Mouse (Mus musculus) T-cell, adult 2 months (primary cell): Measurements from ENCODE around the gene Elmo1.
"Not testable (repeated sequence)": the region's sequence is repeated elsewhere in the genome, so short reads cannot be mapped to it uniquely, and the experiment has no call there.

ENCODE experiments used
- DNase-seq: peaks from one replicate; pipeline ENCODE4 v3.0.0; 2022; ENCODE audit warnings: low spot score

Gene Elmo1

DNA sequence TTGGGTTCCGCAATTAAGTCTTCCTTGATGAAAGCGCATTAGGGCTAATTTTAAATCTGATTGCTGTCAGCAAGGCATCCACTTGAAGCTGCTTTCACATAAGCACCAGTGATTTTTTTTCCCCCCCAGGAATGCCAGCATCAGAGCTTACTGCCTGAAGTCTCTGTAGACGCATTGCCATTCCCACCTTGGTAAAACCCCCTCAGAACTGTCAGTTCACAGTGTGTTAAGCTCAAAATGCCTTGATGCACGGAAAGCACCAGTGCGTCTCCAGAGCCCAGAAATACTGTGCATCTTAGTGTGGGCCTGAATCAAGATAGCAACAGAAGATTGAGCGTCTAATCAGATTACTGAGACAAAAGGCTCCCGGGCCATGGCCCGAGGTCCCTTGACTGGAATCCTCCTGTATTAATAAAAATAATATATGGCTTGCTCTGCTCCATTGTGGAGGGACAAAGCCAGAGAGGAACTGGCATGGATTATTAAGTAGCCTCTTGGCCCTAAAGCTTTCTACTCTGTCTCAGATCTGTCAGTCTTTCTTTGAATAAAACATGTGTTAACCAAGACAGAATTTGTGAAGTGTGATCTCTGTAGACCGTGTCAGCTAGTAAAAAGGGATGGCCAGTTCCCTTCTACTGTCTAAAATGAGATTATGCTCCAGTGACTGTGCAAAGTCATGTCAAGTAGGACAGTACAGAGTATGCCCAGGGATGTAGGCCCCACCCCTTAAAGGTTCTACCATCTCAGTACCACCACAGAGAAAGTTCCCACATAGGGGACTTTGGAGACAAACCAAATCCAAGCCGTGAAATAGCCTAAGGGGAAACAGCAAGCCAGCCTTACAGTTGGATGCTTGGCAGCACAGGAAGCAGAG lies 525.4 kb downstream of the Elmo1 start:
- DNase-seq = no peak

- DNase-seq = no peak
Observed at GRCm38 (mm10) chr13:20619946-20620345, 529.5 kb downstream of the Elmo1 start.

GRCm38 (mm10) chr13:20623071-20623850 lies 532.9 kb downstream of the Elmo1 start:
- DNase-seq = no peak

DNA sequence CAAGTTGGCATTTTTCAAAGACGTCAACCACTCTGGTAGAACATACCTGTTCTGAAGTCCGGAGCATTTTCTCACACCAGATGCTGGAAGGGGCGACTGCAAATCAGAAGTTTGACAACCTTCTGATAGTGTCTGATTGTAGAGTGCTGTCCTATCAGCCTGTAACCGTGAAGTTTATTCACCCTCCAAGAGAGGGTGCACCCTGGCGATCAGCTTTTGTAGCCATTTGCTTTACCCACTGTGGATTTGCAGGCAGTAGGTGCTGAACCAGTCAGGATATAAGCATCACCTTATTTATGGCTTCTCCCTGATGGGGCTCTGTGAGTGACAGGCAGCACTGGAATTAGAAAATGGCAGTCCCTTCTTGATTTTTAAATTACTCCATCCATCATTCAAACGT lies 537.4 kb downstream of the Elmo1 start:
- no peak for DNase-seq

DNA sequence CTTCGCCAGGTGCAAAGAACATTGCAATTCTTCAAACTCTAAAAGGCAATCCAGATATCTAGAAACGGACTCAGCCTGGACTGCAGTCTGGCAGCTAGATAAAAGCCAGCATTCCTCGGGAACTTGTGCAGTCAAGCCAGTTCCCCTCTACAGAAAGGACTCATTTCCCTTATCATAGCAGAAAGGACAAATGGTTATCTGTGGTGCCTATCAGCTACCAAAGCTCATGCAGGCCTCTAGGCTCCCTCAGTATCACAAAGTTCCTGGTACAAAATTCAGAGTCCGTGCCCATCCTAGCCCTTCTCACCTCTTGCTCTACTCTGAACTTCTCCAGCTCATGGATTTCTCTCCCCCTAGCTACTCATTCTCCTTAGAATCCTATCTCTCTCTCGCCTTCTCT lies 542.1 kb downstream of the Elmo1 start:
- DNase-seq = no peak

DNA sequence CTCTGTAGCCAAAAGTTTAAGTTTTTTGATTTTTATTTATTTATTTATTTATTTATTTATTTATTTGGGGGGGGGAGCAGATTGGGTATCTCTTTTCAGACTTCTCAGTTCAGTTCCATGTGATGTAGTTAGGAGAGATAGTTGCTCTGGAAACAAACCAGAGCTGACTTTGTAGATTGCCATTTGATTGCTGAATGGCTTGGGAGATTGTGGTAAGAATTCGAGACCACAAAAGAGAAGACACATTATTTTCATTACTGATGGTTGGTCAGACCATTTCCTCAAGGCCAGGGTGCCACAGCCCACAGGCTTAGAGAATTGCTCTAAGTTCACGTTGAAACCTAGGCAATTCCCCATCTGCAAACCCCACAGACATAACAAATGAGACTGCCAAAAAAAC lies 544.3 kb downstream of the Elmo1 start:
- DNase-seq = not testable (repeated sequence)

GRCm38 (mm10) chr13:20635646-20636045 lies 545.2 kb downstream of the Elmo1 start:
- no peak for DNase-seq
